Mouse (Mus musculus): Measurements from ENCODE around the gene Ifi27.

GRCm38 (mm10) chr12:103481671-103482070 is 47.7 kb downstream of the Ifi27 start:
- TF ChIP-seq CTCF (IDR thresholded peaks at IDR 0.05 in 2 of 3, conservative IDR thresholded peaks at IDR 0.05 in 1 of 3; ENCODE audit: control insufficient read depth in 1 of 3, insufficient read depth in 1 of 3, low read depth in 2 of 3, low read length in 3 of 3, poor library complexity in 1 of 3, severe bottlenecking in 1 of 3) (no peak), HCFC1 (IDR thresholded peaks at IDR 0.05; ENCODE audit: low read depth, low read length) (no peak), MXI1 (IDR thresholded peaks at IDR 0.05; ENCODE audit: low read depth, low read length) (no peak), TAL1 (IDR thresholded peaks at IDR 0.05; ENCODE audit: low read length) (no peak), UBTF (IDR thresholded peaks at IDR 0.05; ENCODE audit: borderline replicate concordance, insufficient read depth, low read depth, low read length) (no peak), POLR2A (IDR thresholded peaks at IDR 0.05; ENCODE audit: control insufficient read depth in 1 of 2, insufficient read depth in 1 of 2, low read depth in 1 of 2, low read length in 2 of 2, poor library complexity in 1 of 2) (no peak)

Measured in MEL (cell line).